9 mouse cellular contexts compared by ENCODE assay signal in the genomic region with DNA sequence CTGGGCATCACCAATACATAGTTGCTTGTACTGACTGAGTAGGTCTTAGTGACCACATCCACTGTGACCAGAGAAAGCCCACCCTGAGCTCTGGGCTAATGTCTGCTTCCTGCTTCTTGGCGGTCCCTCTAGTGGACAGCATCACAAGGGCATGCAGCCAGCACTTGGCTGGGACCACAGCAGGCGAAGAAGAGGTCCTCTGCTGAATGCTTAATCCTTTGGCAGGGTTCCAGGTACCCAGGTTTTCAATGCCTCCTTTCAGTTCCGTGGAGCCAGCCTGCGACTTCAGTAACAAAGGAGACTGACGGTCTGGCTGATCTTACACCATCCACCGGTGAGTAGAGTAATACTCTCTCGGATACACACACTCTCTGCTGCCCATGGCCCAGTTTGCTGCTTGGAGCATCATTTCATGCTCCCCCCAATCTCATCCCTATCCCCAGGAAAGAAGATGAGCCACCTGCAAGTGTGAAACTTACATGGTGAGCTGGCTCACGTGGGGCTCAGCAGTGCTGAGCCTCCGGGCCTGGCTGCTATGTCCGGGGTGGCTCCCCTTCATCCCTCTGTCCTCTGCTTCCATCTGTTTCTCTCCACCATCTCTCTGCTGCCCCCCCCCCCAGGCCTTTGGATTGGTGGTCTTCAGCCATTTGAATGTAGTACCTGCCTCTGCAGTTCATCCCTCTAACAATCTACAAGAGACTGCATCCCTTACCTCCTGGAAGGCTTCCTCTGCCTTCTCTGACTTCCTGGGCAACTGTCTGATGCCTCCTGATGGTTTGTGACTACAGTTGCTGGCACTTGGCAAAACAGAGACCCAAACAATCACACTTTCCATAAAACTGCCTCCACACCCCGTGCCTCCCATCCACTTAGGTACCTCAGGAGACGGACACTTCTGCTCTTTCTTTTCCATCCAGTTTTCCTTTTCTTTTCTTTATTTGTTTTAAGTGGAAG. TPM values are rescaled to one million over a fixed set of nuclear protein-coding genes. Genes with fewer than 3 reads are reported as not detected.
DNase-seq lines count a peak whose midpoint lies in the region; ATAC-seq lines count a peak whose summit lies in the region.
"Had no signal": no experiment of that assay in that cellular context is flagged by ENCODE, and none has a peak within 500 bp of the region (broad histone marks: within the 10 kb centered on the region; RNA-seq: fewer than 3 reads in every experiment).

No protein-coding gene starts in this region.

- DNase-seq in kidney, adult 18-20 months: no peak
- peak; percentile 74 for DNase-seq in brain, embryonic 18.5 days (ENCODE audit: low read depth, low spot score)
- DNase-seq in forebrain, embryonic 14.5 days (ENCODE audit: low spot score): peak; percentile 94
- DNase-seq in layer of hippocampus, postnatal 36 days: peak; percentile 61 to 81
- no peak for DNase-seq in natural killer cell, adult 2 months (ENCODE audit: low spot score in 2 of 2)
- DNase-seq in thymus, postnatal 0 days (ENCODE audit: low spot score): no peak

- H3K4me2 ChIP-seq in kidney, embryonic 16.5 days (replicated peaks; ENCODE audit: low read depth, low read length): no peak overlapping the region
- H3K4me2 ChIP-seq in forebrain, embryonic 14.5 days (ENCODE audit: low read length): peak overlapping the region; percentile 22; the same call in 1 of the 2 replicates
- peak overlapping the region; percentile 16; the same call in 1 of the 2 replicates for H3K4me2 ChIP-seq in neural tube, embryonic 14.5 days (ENCODE audit: low read depth, low read length)
- H3K4me2 ChIP-seq: liver, embryonic 15.5 days had no signal

- ATAC-seq in kidney, embryonic 16.5 days (ENCODE audit: low FRiP score, low TSS enrichment): peak; percentile 47; the same call in 1 of the 2 replicates
- ATAC-seq in forebrain, embryonic 14.5 days: peak; percentile 87
- peak; percentile 86 for ATAC-seq in neural tube, embryonic 14.5 days (ENCODE audit: low read depth)

- WGBS in kidney, embryonic 16.5 days: 59% methylated on average over 12 of the region's 12 CpGs
- WGBS in forebrain, embryonic 14.5 days: 21% methylated on average over 12 of the region's 12 CpGs
- 34% methylated on average over 12 of the region's 12 CpGs for WGBS in neural tube, embryonic 14.5 days

- H3K4me1 ChIP-seq in kidney, embryonic 16.5 days (ENCODE audit: insufficient read depth, low read length): no peaks in the 10 kb centered on the region
- peaks cover 14% of the 10 kb centered on the region for H3K4me1 ChIP-seq in forebrain, embryonic 14.5 days (ENCODE audit: control insufficient read depth, insufficient read depth, low read length)
- peaks cover 5% of the 10 kb centered on the region; the same call in 1 of the 2 replicates for H3K4me1 ChIP-seq in neural tube, embryonic 14.5 days (ENCODE audit: control insufficient read depth, insufficient read depth, low read length)

- H3K36me3 ChIP-seq in kidney, embryonic 16.5 days (ENCODE audit: insufficient read depth, low read length): no peaks in the 10 kb centered on the region
- no peaks in the 10 kb centered on the region for H3K36me3 ChIP-seq in forebrain, embryonic 14.5 days (ENCODE audit: control insufficient read depth, insufficient read depth, low read length)
- H3K36me3 ChIP-seq in neural tube, embryonic 14.5 days (ENCODE audit: control insufficient read depth, insufficient read depth, low read length): no peaks in the 10 kb centered on the region
- H3K36me3 ChIP-seq: liver, embryonic 15.5 days had no signal

- H3K27me3 ChIP-seq in kidney, embryonic 16.5 days (ENCODE audit: insufficient read depth, low read length): no peaks in the 10 kb centered on the region
- H3K27me3 ChIP-seq in forebrain, embryonic 14.5 days (replicated peaks; ENCODE audit: control insufficient read depth, insufficient read depth, low read length): no peaks in the 10 kb centered on the region
- H3K27me3 ChIP-seq in neural tube, embryonic 14.5 days (ENCODE audit: control insufficient read depth, insufficient read depth, low read length): no peaks in the 10 kb centered on the region

- H3K27ac ChIP-seq in kidney, embryonic 16.5 days (ENCODE audit: low read length): no peak overlapping the region
- peak overlapping the region; percentile 84 for H3K27ac ChIP-seq in forebrain, embryonic 14.5 days (ENCODE audit: low read depth, low read length)
- H3K27ac ChIP-seq in neural tube, embryonic 14.5 days (ENCODE audit: low read depth, low read length): peak overlapping the region; percentile 85
- H3K27ac ChIP-seq: liver, embryonic 15.5 days had no signal

- H3K9ac ChIP-seq in kidney, embryonic 16.5 days (replicated peaks; ENCODE audit: low read length): no peak overlapping the region; the same call in 1 of the 2 replicates
- H3K9ac ChIP-seq in forebrain, embryonic 14.5 days (ENCODE audit: low read length): peak overlapping the region; percentile 29; the same call in 1 of the 2 replicates
- H3K9ac ChIP-seq in neural tube, embryonic 14.5 days (replicated peaks; ENCODE audit: low read depth, low read length): peak overlapping the region; percentile 21; the same call in 1 of the 2 replicates
- H3K9ac ChIP-seq: liver, embryonic 15.5 days had no signal

- H3K4me3 ChIP-seq in kidney, embryonic 16.5 days (ENCODE audit: low read length): no peak overlapping the region
- no peak overlapping the region for H3K4me3 ChIP-seq in forebrain, embryonic 14.5 days (ENCODE audit: low read depth, low read length)
- H3K4me3 ChIP-seq in neural tube, embryonic 14.5 days (ENCODE audit: low read depth, low read length): no peak overlapping the region
- H3K4me3 ChIP-seq: liver, embryonic 15.5 days had no signal

- no peaks in the 10 kb centered on the region for H3K9me3 ChIP-seq in kidney, embryonic 16.5 days (ENCODE audit: low read length)
- no peaks in the 10 kb centered on the region for H3K9me3 ChIP-seq in forebrain, embryonic 14.5 days (replicated peaks; ENCODE audit: control insufficient read depth, low read length)
- H3K9me3 ChIP-seq in neural tube, embryonic 14.5 days (ENCODE audit: control insufficient read depth, low read length): no peaks in the 10 kb centered on the region
- H3K9me3 ChIP-seq: liver, embryonic 15.5 days had no signal

RNA-seq across cellular contexts. Expression of a gene that starts 9.1 kb away (rescaled TPM):
- polyA plus RNA-seq in kidney, embryonic 16.5 days (2015; fragmentation: Nextera tagmentation; extraction: Ambion mirVana): not detected in 2 replicates
- polyA plus RNA-seq in forebrain, embryonic 14.5 days (2014; fragmentation: Nextera tagmentation; extraction: Ambion mirVana): 0.28 and 0.46 TPM in 2 replicates
- total RNA-seq in layer of hippocampus, postnatal 36 days (2021): not detected
- polyA plus RNA-seq in neural tube, embryonic 14.5 days (2014; fragmentation: Nextera tagmentation; extraction: Ambion mirVana): 0.16 TPM in 1 of 2 replicates, not detected in the other
- 0.13 and 0.22 TPM in 2 replicates for polyA plus RNA-seq in thymus, postnatal 0 days (2015; fragmentation: Nextera tagmentation; extraction: Ambion mirVana)

RNA-seq across cellular contexts. Expression of a gene that starts 13.9 kb away (rescaled TPM):
- polyA plus RNA-seq in kidney, embryonic 16.5 days (2015; fragmentation: Nextera tagmentation; extraction: Ambion mirVana): 50.7 TPM in 2 replicates
- 47.2 and 57.7 TPM in 2 replicates for polyA plus RNA-seq in forebrain, embryonic 14.5 days (2014; fragmentation: Nextera tagmentation; extraction: Ambion mirVana)
- total RNA-seq in layer of hippocampus, postnatal 36 days (2021): 10 to 100 TPM; 55.5 to 73.5 TPM
- polyA plus RNA-seq in neural tube, embryonic 14.5 days (2014; fragmentation: Nextera tagmentation; extraction: Ambion mirVana): 47.2 and 53.9 TPM in 2 replicates
- 29.4 and 38.9 TPM in 2 replicates for polyA plus RNA-seq in thymus, postnatal 0 days (2015; fragmentation: Nextera tagmentation; extraction: Ambion mirVana)

RNA-seq across cellular contexts. Expression of a gene that starts 28.1 kb away (rescaled TPM):
- 15.1 and 17.0 TPM in 2 replicates for polyA plus RNA-seq in kidney, embryonic 16.5 days (2015; fragmentation: Nextera tagmentation; extraction: Ambion mirVana)
- 37.9 and 39.7 TPM in 2 replicates for polyA plus RNA-seq in forebrain, embryonic 14.5 days (2014; fragmentation: Nextera tagmentation; extraction: Ambion mirVana)
- total RNA-seq in layer of hippocampus, postnatal 36 days (2021): 10 to 100 TPM; 60.2 to 70.4 TPM
- 38.1 and 50.7 TPM in 2 replicates for polyA plus RNA-seq in neural tube, embryonic 14.5 days (2014; fragmentation: Nextera tagmentation; extraction: Ambion mirVana)
- 15.0 and 16.7 TPM in 2 replicates for polyA plus RNA-seq in thymus, postnatal 0 days (2015; fragmentation: Nextera tagmentation; extraction: Ambion mirVana)

Comparison
In these comparisons a context has a peak if more than half of its experiments do, and no peak if none do; other contexts are left out.
1. DNase-seq: peak in brain, embryonic 18.5 days (single experiment), forebrain, embryonic 14.5 days (single experiment) and layer of hippocampus, postnatal 36 days (2 of 2); none in kidney, adult 18-20 months (single experiment), natural killer cell, adult 2 months (0 of 2) and thymus, postnatal 0 days (single experiment).
2. Peak in every context shown above with its lines, with median percentiles within 50 percentile points of each other: ATAC-seq.